Mouse (Mus musculus): ENCODE data around the gene Lnx2.

Lnx2 gene

DNA sequence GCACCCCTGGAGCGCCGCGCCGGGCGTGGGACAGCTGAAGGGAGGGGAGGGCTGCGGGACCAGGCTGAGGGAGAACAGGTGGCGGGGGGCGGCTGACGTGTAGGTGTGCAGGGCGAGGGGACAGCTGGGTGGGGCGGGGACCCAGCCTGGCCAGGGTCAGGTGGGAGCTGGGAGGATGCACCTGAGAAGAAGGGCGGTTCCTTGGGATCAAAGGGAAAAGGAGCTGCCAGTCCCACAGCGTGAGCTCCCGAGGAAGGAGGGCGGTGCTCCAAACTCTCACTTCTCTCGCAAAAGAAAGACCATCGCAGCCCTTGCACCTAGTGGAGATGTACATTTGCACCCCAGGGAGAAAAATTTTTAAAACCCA, 396 bp upstream of the Lnx2 start, which contains the start of gene Polr1d:
Gene Polr1d (plus strand): TSS at position 252 of the 367 bp plus-strand sequence.
- no peak for DNase-seq

- no peak for DNase-seq
Observed at GRCm38 (mm10) chr5:147075103-147076025, 1.0 kb downstream of the Lnx2 start.

DNA sequence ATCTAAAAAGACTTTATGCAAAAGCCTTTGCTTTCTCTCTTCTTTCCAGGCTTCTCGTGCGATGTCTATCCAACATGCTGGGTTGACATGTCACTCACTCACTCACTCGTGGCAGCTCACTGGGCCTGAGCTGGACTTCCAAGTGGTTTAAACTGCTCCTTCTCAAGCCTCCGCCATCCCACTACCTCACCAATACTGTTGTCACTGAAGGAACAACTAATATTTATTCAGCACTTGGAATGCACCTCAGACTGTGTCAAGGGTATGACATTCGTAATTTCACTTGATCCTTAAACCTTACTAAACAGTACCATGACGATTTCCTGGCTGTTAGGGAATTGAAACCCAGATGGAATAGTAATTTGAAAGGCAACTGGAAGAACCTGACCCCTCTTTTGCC, 2.6 kb downstream of the Lnx2 start:
- no peak for DNase-seq

GRCm38 (mm10) chr5:147071886-147072285, 4.5 kb downstream of the Lnx2 start:
- DNase-seq, result no peak

DNA sequence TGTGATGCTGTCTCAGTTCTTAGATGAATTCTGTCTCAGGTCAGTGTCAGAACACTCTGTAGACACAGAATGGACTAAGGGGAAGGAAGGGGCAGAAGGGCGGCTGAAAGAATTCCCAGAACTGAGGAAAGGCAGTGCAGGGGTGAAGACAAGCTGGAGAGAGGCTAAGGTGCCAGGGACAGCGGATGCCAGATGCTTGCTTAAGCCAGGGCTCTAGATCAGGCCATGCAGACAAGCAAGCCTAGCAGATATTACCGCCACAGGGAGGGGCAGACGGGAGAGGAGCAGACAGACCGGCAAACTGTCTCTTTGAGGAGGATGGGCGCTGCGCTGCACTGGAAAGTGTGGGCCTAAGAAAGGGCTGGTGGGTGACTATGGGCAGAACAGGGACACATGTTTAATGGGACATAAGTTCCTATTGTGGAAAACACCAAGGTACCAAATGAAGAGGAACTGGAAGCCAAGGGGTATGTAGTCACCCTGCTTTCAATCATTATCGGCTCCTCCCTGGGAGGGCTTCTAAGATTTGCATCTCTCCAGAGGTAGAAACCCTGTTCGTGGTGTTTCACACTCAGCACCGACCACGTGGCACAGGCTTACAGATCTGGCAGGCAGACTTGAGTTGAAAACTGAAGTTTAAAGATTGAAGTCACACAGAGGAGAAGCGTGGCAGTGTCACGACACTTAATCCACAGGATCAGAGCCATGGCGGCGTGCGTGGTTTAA, 5.4 kb downstream of the Lnx2 start:
- DNase-seq, result no peak

GRCm38 (mm10) chr5:147068876-147069275, 7.5 kb downstream of the Lnx2 start:
- no peak for DNase-seq

DNA sequence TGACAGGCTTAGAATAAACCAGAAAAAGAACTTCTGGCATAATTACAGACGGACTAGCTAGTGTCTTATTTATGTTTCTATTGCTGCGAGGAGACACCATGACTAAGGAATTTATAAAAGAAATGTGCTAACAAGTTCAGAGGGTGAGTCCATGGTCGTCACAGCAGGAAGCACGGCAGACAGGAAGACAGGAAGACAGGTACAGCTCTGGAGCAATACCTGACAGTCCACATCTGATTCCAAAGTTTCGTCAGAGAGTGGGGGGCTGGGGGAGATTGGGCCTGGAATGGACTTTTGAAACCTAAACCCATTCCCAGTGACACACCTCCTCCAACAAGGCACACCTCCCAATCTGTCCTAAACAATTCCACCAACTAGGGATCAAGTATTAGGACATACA, 9.4 kb downstream of the Lnx2 start:
- DNase-seq, result no peak

DNA sequence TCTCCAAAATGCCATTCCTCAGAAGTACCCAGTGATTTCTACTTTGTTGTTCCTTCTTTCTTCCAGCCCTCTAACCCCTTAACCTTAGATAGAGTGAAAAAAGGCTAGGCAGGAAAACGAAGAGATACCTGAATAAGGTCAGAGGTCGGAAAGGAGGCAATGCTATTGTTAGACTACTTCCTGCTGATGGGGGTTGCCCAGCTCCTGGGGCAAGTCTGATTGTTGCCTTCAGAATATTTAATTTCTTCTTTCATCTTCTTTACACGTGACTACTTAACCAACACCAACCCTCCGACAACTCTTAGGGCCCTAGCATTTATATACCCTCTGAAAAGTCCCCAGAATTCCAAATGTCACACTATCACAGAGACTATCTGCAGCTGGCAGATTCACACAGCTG, 10.3 kb downstream of the Lnx2 start:
- no peak for DNase-seq

DNA sequence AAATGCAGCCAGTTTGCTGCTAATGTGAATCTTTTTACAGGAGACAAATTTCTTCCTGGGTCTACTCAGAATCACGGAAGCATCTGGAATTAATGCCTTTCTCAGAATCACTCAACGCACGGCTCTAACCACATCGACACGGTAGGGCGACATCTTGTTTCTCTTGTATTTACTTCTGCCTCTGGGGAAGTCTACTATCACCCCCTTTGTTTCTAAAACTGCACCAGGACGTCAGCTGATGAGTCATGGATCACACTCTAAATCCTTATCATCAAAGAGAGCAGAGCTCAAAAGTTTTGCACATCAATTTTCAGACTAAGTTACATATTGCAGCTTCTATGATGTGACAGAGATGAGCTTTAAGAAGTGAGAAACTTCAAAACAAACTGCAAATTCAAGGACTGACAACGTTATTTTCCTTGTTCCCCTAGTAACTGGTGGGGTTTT, 13.1 kb downstream of the Lnx2 start:
- no peak for DNase-seq

- no peak for DNase-seq
Observed at GRCm38 (mm10) chr5:147060024-147060423, 16.4 kb downstream of the Lnx2 start.

DNA sequence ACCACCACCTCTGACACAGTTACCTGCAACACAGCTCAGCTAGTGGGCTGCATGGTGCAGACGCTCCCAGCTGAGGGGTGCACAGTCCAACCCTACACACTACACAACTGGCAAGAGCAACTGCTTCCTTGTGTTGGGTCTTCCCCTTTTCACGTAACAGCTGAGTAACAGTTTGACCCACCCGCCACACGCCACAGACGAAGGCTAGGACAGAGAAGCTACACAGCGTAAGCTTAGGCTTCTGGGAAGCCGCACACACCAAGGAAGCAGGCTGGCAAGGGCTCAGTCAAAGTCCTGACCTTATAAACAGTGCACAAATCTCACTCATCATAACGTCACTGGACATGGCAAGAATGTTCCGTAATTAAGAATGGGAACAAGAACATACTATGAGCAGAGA, 17.1 kb downstream of the Lnx2 start:
- DNase-seq, result no peak

DNA sequence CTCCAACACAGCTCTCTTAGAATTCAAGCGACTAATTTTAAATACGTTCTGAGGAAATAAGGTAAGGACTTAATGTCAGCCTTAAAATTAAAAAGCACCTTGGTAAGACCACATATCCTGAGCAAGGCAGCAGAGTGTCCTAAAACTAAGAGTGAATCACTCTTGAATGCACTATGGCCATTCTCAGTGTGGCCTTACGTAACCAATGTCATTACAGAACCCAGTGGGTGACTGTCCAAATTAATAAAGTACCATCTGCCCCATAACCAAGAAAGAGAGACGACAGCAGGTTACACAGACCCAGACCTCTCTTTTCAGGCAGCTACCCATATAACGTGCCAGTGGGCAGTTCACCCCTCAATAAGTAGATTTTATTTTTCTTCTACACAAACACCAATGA, 17.7 kb downstream of the Lnx2 start:
- DNase-seq, result no peak

DNA sequence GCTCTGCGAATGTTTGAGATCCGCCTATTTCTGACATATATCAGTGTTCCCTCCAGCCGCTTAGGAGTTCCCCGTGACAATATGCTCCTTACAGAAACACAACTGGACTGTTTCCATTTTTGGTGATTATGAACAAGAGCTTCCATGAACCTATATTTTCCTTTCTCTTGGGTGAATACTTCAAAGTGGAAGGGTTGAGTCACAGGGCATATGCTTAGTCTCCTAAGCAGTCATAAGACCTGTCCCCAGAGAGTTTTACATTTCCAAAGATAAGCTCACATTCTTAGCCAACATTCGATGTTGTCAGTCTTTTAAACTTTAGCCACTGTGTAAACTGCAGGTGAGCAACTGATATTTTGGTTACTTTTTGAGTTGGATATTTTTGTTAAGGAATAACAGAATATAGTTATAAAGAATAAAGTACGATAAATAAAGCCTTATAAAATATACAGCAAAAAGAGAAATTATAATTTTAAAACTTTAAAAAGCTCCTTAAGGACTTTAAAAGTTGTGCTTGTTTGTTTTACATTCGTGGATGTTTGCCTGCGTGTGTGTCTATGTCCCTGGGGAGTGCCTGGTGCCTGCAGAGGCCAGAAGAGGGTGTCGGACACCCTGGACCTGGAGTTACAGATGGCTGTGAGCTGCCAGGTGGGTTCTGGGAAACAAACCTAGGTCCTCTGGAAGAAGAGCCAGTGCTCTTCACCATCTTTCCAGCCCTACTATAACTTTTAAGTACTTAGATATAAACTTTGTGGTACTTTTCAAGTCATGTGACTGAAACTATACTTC, 18.6 kb downstream of the Lnx2 start:
- no peak for DNase-seq

DNA sequence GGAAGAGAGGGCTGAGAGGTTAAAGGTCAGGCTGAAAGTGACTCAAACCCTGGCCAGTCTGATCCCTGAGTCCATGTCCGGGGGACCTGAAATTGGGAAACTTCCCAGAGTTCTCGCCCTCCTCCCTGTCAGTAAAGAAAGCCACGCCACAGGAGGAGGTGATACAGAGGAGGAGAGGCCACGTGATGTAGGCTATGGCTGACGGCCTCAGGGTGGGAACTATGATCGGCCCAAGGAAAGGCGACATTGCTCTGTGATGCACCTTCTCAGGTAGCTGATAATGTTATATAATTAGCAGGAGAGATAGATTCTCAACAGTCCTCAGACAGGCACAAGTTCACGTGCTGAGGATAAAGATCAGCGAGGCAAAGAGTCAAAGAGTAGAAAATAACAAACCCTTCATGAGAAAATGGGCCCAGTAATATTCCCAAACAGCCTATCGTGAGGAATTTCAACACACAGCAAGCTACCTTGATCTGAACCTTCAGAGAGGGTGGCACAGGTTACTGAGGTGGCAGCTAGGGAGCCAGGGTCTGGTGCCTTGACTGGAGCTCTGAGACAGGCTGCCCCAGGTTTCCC, 19.6 kb downstream of the Lnx2 start:
- DNase-seq, result no peak

- peak; percentile 79 for DNase-seq
Observed at GRCm38 (mm10) chr5:147055572-147056245, 20.7 kb downstream of the Lnx2 start.

- DNase-seq, result no peak
Observed at GRCm38 (mm10) chr5:147054747-147055270, 21.6 kb downstream of the Lnx2 start.

GRCm38 (mm10) chr5:147054328-147054727, 22.1 kb downstream of the Lnx2 start:
- DNase-seq, result no peak

DNA sequence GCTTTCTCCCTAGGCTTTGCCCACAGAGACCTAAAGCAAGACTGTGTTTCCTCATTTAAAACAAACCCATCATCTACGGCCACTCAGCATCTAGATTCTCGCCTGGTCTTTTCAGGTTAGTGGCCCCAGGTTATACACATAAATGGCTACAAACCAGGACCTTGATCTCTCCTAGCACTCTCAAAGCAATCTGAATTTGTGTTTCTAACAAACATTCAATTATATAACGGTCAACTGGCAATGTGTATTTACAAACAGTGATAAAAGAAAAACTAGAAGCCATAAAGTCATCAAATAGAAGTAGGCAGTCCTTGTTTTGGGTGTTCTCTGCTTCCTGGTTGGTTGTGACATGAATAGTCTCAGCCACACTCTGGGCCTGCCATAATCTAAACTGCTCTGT, 22.9 kb downstream of the Lnx2 start:
- DNase-seq, result no peak

GRCm38 (mm10) chr5:147053071-147053470, 23.3 kb downstream of the Lnx2 start:
- no peak for DNase-seq

DNA sequence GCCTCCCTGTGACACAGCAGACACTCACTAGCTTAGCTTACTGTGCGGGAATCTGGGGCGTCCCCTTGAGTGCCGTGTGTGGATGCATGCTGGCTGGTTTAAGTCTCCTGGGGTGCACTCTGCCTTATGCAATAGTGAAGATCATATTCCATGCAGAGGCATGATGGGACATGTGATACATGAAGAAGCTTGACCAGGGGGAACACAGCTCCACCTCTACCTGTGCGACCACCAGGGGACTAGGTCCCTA, 24.2 kb downstream of the Lnx2 start:
- DNase-seq, result no peak

DNA sequence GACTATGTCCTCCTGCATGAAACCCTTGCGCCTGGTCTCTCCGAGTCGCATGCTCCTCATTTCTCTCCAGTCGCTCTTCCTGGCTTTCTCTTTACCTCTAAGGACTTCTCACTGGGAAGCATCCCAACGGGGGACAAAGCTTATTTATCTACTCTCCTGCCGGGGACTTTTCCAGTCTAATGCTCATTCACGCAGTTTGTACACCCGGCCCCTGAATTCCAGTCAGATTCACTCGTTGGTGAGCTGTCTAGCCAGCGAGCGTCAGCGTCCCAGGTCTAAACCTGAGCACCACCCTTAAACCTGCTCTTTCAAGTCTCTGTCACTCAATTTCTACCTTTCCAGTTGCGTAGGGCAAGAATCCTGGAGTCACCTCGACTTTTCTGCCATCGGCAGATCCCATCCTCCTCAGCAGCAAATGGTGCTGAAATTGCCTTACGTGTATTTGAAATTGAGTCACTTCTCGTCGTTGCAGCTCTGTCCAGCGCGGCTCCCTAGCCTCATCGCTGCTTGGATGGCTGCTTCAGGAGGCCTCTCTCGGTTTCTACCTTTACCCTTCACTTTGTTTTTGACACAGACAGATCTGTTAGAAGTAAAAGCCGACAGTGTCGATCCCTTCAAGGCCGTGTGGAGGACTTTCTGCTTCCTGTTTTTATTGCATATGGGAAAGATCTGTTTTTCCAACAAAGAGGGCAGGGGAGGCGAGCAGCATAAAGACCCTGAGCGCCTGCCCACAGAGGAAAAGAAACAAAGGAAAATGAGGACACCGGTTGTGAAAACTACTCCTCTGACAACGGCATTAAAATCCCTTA, 24.7 kb downstream of the Lnx2 start:
- no peak for DNase-seq

All from right cerebral cortex, adult 18-20 months (tissue).